Mouse (Mus musculus) myocyte (in vitro differentiated cells): Measurements from ENCODE around the gene Dazap1. TPM values are rescaled to one million over a fixed set of nuclear protein-coding genes. Genes with fewer than 3 reads are reported as not detected.

Experiments used
- H3K27me3 ChIP-seq: one replicate; pipeline ENCODE4 v1.6.1; 2011; ENCODE audit not compliant: control insufficient read depth, insufficient read depth, insufficient read length
- H3K36me3 ChIP-seq: one replicate; pipeline ENCODE4 v1.6.1; 2011; ENCODE audit not compliant: control insufficient read depth, insufficient read depth
- H3K4me2 ChIP-seq: one replicate; pipeline ENCODE4 v1.6.1; 2011; ENCODE audit warnings: low read depth, control low read depth
- H3K4me3 ChIP-seq: one replicate; pipeline ENCODE4 v1.5.1; 2011; ENCODE audit warnings: mild to moderate bottlenecking, control low read depth, moderate library complexity
- H3K79me2 ChIP-seq: one replicate; pipeline ENCODE4 v1.6.1; 2011; ENCODE audit not compliant: control insufficient read depth, insufficient read depth
- H3ac ChIP-seq: one replicate; pipeline ENCODE4 v1.6.1; 2011; ENCODE audit not compliant: control insufficient read depth, insufficient read length
- CEBPB ChIP-seq: IDR thresholded peaks from 2 replicates; pipeline ENCODE4 v1.6.1; 2011; ENCODE audit warnings: mild to moderate bottlenecking, moderate library complexity; ENCODE audit not compliant: poor library complexity, insufficient read depth, severe bottlenecking
- E2F4 ChIP-seq: IDR thresholded peaks from one replicate; pipeline ENCODE4 v1.6.1; 2011; ENCODE audit warnings: mild to moderate bottlenecking, control low read depth, moderate library complexity; ENCODE audit not compliant: insufficient read depth
- MAX ChIP-seq: IDR thresholded peaks from one replicate; pipeline ENCODE4 v1.6.1; 2011; ENCODE audit warnings: low read depth, mild to moderate bottlenecking, control low read depth
- MYOD1 ChIP-seq, 3 experiments: IDR thresholded peaks; one replicate each; pipeline ENCODE4 v1.6.1; 2011; ENCODE audit warnings: control low read depth in 2 of 3, low read depth in 2 of 3, mild to moderate bottlenecking in 2 of 3, moderate library complexity in 1 of 3; ENCODE audit not compliant: insufficient read length in 2 of 3, control insufficient read depth in 1 of 3
- MYOG ChIP-seq, 3 experiments: IDR thresholded peaks; one replicate each; pipeline ENCODE4 v1.6.1; 2011; ENCODE audit warnings: control low read depth in 2 of 3, low read depth in 2 of 3, mild to moderate bottlenecking in 2 of 3; ENCODE audit not compliant: insufficient read length in 2 of 3, control insufficient read depth in 1 of 3, insufficient read depth in 1 of 3
- POLR2A ChIP-seq: IDR thresholded peaks from one replicate; pipeline ENCODE4 v1.6.1; 2011; ENCODE audit warnings: low read depth, mild to moderate bottlenecking, control low read depth, moderate library complexity; ENCODE audit not compliant: insufficient read length
- POLR2AphosphoS2 ChIP-seq: IDR thresholded peaks from one replicate; pipeline ENCODE4 v1.6.1; 2011; ENCODE audit warnings: low read depth, control low read depth; ENCODE audit not compliant: insufficient read length
- REST ChIP-seq: IDR thresholded peaks from one replicate; pipeline ENCODE4 v1.6.1; 2011; ENCODE audit warnings: mild to moderate bottlenecking, control low read depth, moderate library complexity; ENCODE audit not compliant: insufficient read depth, insufficient read length
- SRF ChIP-seq: IDR thresholded peaks from one replicate; pipeline ENCODE4 v1.6.1; 2011; ENCODE audit warnings: low read depth; ENCODE audit not compliant: control insufficient read depth, insufficient read length
- TCF12 ChIP-seq: IDR thresholded peaks from one replicate; pipeline ENCODE4 v1.6.1; 2011; ENCODE audit warnings: mild to moderate bottlenecking, control low read depth; ENCODE audit not compliant: poor library complexity, insufficient read depth, severe bottlenecking
- TCF3 ChIP-seq: IDR thresholded peaks from one replicate; pipeline ENCODE4 v1.6.1; 2011; ENCODE audit warnings: low read depth, control low read depth; ENCODE audit not compliant: insufficient read length
- USF1 ChIP-seq: IDR thresholded peaks from one replicate; pipeline ENCODE4 v1.6.1; 2011; ENCODE audit warnings: low read depth, mild to moderate bottlenecking, control low read depth, moderate library complexity
- polyA plus RNA-seq: library from polyadenylated mRNA; unstranded; fragments of >200 nt; fragmentation: generic; extraction: Trizol; gene quantifications from one replicate; pipeline ENCODE4 v1.2.1, GENCODE M21; 2012; ENCODE audit warnings: missing spikeins

The Dazap1 gene
- polyA plus RNA-seq, 1 experiment, result 123 TPM

- no peak within 1 kb of the TSS for H3ac ChIP-seq
- H3K27me3 ChIP-seq, result peaks cover 22% of the 10 kb centered on the region
- H3K79me2 ChIP-seq, result peaks cover 15% of the 10 kb centered on the region
- peak within 1 kb of the TSS; percentile 63 for H3K4me2 ChIP-seq
- TF ChIP-seq SRF (no peak), REST (no peak), E2F4 (no peak), POLR2AphosphoS2 (peak; percentile 84), MYOD1 (IDR thresholded peaks at IDR 0.05; ENCODE audit: control insufficient read depth in 1 of 3, insufficient read length in 2 of 3, low read depth in 2 of 3) (peak in 1 of 3 experiments; percentile 28), TCF12 (no peak), POLR2A (no peak), TCF3 (no peak), MYOG (IDR thresholded peaks at IDR 0.05; ENCODE audit: control insufficient read depth in 1 of 3, insufficient read depth in 1 of 3, insufficient read length in 2 of 3, low read depth in 2 of 3) (no peak), USF1 (no peak), MAX (no peak), CEBPB (no peak)
- H3K36me3 ChIP-seq, result peaks cover 16% of the 10 kb centered on the region
- no peak within 1 kb of the TSS for H3K4me3 ChIP-seq
Measured at GRCm38 (mm10) chr10:80295618-80296425, 34.5 kb downstream of the Dazap1 start, which contains the start of gene Apc2. Gene Apc2 (plus strand): TSS chr10:80295977.

DNA sequence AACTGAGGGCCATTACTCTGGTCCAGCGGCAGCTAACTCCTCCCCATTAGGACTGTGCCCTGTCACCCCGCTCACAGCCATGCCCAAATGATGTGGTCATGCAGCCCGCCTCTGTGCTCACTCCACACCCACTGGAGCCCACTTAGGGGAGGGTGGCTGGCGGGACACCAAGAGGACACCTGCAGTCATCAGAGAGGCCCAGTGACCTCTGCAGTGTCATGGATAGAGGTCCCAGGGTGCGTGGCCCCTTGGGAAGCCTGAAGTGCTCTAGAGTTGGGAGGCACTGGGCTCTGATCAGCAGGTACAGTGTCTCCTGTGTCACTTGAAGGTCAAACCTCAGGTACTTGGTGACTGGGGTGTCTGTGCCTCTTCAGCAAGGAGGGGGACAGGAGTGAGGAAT lies 35.5 kb downstream of the Dazap1 start:
- Histone ChIP-seq H3K36me3 (peaks cover 16% of the 10 kb centered on the region), H3ac (no peak overlapping the region), H3K79me2 (peaks cover 15% of the 10 kb centered on the region), H3K27me3 (peaks cover 27% of the 10 kb centered on the region), H3K4me3 (no peak overlapping the region), H3K4me2 (no peak overlapping the region)
- no peak for TF ChIP-seq CEBPB
- TF ChIP-seq MAX, result no peak
- TF ChIP-seq REST, result no peak
- TF ChIP-seq E2F4, result no peak

GRCm38 (mm10) chr10:80297526-80298133 lies 36.3 kb downstream of the Dazap1 start:
- Histone ChIP-seq H3K79me2 (peaks cover 12% of the 10 kb centered on the region), H3ac (no peak overlapping the region), H3K27me3 (peaks cover 27% of the 10 kb centered on the region), H3K4me3 (no peak overlapping the region), H3K36me3 (peaks cover 16% of the 10 kb centered on the region), H3K4me2 (no peak overlapping the region)
- TF ChIP-seq TCF3 (no peak), SRF (no peak), USF1 (no peak), MYOG (IDR thresholded peaks at IDR 0.05; ENCODE audit: control insufficient read depth in 1 of 3, insufficient read depth in 1 of 3, insufficient read length in 2 of 3, low read depth in 2 of 3) (no peak), POLR2A (no peak), TCF12 (no peak), CEBPB (no peak)

DNA sequence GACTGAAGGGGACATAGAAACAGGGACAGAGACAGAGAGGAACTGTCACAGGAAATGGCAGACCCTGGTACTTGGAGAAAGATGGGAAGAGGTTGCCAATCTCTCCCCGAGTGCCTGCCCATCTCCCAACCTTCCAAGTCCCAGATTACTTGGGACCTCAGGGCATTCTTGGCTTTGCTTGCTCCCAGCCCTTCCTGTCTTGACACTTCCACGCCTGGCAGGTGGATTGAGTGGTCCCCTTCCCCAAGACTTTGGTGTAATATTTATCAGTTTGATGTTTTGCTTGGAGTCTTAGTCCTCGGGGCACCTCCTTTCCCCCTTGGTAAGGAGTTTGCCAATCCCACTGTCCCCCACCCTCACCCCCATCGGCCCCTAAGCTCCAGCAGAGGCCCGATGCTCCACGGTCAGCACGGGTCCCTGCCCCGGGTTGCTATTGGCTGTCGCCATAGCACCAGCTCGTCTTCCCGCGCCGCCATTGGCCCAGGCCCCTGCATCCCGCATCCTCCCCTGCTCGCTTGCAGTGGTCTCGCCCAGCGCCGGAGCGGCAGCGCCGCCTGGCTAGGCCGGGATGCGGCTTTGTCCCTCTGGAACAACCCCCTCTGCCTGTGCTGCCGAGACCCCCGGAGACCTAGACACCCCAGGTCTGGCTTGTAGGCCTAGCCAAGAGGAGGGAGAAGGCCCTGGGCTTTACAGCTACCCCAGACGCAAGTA lies 37.4 kb downstream of the Dazap1 start:
- H3K36me3 ChIP-seq, result peaks cover 16% of the 10 kb centered on the region
- H3K4me3 ChIP-seq, result no peak overlapping the region
- H3ac ChIP-seq, result no peak overlapping the region
- H3K27me3 ChIP-seq, result peaks cover 27% of the 10 kb centered on the region
- H3K4me2 ChIP-seq, result no peak overlapping the region
- TF ChIP-seq E2F4, result no peak
- TF ChIP-seq TCF3, result no peak
- TF ChIP-seq POLR2AphosphoS2, result no peak
- TF ChIP-seq POLR2A, result no peak
- no peak for TF ChIP-seq TCF12
- TF ChIP-seq USF1, result no peak
- no peak for TF ChIP-seq CEBPB
- no peak for TF ChIP-seq REST
- TF ChIP-seq MYOG (IDR thresholded peaks at IDR 0.05; ENCODE audit: control insufficient read depth in 1 of 3, insufficient read depth in 1 of 3, insufficient read length in 2 of 3, low read depth in 2 of 3), result no peak
- H3K79me2 ChIP-seq, result peaks cover under 1% of the 10 kb centered on the region
